Mouse (Mus musculus) forebrain, embryonic 11.5 days (tissue): ENCODE measurements around the gene Ppp2r1b. TPM values are rescaled to one million over a fixed set of nuclear protein-coding genes. Genes with fewer than 3 reads are reported as not detected.

Experiments
- ATAC-seq: fragments of 200-750 bp; cut with Nextera tagmentation; replicated peaks from 2 replicates; pipeline ENCODE4 v1.8.0; 2017; ENCODE audit warnings: moderate TSS enrichment; ENCODE audit not compliant: low FRiP score
- DNase-seq: peaks from one replicate; pipeline ENCODE4 v3.0.0-alpha.2; 2017; ENCODE audit warnings: low spot score
- H3K27ac ChIP-seq: fragments of 300-500 bp; sonication (generic); 2 replicates; pipeline ENCODE4 v1.5.1; 2014; ENCODE audit warnings: low read depth, low read length
- H3K27me3 ChIP-seq: fragments of 300-500 bp; sonication (generic); 2 replicates; pipeline ENCODE4 v1.6.1; 2014; ENCODE audit warnings: mild to moderate bottlenecking, low read length, mixed read lengths; ENCODE audit not compliant: control insufficient read depth, insufficient read depth
- H3K36me3 ChIP-seq: fragments of 300-500 bp; sonication (generic); 2 replicates; pipeline ENCODE4 v1.6.1; 2014; ENCODE audit warnings: mild to moderate bottlenecking, low read length, moderate library complexity, mixed read lengths; ENCODE audit not compliant: control insufficient read depth, insufficient read depth
- H3K4me1 ChIP-seq: fragments of 300-500 bp; sonication (generic); replicated peaks from 2 replicates; pipeline ENCODE4 v1.6.1; 2014; ENCODE audit warnings: low read length, mixed read lengths; ENCODE audit not compliant: control insufficient read depth, insufficient read depth
- H3K4me2 ChIP-seq: fragments of 300-500 bp; sonication (generic); 2 replicates; pipeline ENCODE4 v1.6.1; 2014; ENCODE audit warnings: low read depth, mild to moderate bottlenecking, low read length, moderate library complexity, mixed read lengths; ENCODE audit not compliant: severe bottlenecking
- H3K4me3 ChIP-seq: fragments of 300-500 bp; sonication (generic); 2 replicates; pipeline ENCODE4 v1.5.1; 2014; ENCODE audit warnings: low read depth, low read length
- H3K9ac ChIP-seq: fragments of 300-500 bp; sonication (generic); 2 replicates; pipeline ENCODE4 v1.6.1; 2014; ENCODE audit warnings: low read length
- H3K9me3 ChIP-seq: fragments of 300-500 bp; sonication (generic); 2 replicates; pipeline ENCODE4 v1.6.1; 2016; ENCODE audit warnings: low read length, mixed read lengths; ENCODE audit not compliant: control insufficient read depth
- WGBS: fragments of 180-500 bp; shearing (Covaris S2); extraction: QIAGEN DNeasy Blood & Tissue Kit; methylation state at CpG from one replicate; pipeline ENCODE4 v1.1.7; 2014; 5-methylcytosine and 5-hydroxymethylcytosine counted together
- polyA plus RNA-seq: library from polyadenylated mRNA; unstranded; fragments of >200 nt; fragmentation: Nextera tagmentation; extraction: Ambion mirVana; gene quantifications from 2 replicates; pipeline ENCODE4 v1.2.1, GENCODE M21; 2014

Ppp2r1b gene
- polyA plus RNA-seq, 1 experiment from 2014 or later = 132 TPM

DNA sequence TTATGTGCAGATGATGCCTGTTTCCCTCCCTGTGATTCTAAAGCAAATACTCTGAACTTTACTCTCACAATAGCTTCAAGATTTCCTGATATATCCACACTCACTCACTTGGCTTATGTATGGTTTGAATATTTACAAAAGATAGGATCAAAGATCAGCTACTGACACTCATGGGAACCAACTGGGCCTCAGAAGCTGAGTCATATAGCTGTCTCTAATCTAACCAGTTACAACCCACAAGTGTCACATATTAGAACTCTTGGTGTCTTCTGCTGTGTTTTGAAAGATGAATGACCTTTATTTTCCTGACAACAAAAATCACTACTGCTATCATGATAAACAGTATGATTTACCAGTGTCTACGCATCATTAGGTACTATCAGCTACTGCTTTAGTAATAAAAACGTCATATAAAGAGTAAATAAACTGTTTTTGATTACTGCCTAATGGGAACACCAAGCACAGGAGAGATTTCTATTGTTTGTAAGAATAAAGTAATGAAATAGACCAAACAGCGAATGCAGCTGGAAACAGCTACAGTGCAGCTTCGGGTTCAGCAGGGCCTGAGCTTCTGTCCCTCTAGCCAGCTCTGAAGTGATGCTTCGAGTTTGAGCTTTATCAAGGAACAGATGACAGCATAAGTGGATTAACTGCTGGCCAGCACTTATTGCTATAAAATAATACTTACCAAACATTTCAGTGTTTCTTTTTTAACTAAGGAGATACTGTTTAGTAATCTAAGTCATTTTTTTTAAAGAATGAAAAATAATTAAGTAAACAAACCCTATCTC, 77.5 kb downstream of the Ppp2r1b start:
- Histone ChIP-seq H3K4me3 (no peak overlapping the region), H3K36me3 (no peaks in the 10 kb centered on the region), H3K9ac (no peak overlapping the region), H3K9me3 (no peaks in the 10 kb centered on the region), H3K27ac (no peak overlapping the region), H3K4me1 (no peaks in the 10 kb centered on the region), H3K27me3 (no peaks in the 10 kb centered on the region), H3K4me2 (no peak overlapping the region)
- ATAC-seq = no peak
- 87% methylated on average over 5 of the region's 5 CpGs for WGBS
- no peak for DNase-seq

DNA sequence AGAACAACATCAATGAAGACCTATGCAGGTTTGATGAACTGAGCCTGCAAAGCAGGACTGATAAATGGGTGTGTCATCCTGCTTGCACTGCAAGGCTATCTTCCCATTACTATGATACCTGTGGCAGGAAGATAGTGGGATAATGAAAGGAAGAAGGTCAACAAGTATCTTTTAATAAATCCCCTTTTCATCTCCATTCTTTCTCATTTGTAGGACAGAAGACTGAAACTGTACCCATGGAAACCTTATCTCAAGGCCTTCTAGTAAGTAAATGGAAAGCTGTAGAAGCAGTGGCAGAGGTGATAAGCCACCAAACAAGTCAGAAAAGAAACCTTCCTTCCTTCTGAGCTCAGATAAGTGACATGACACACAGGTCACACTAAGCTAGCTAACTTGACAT, 79.4 kb downstream of the Ppp2r1b start:
- no peak overlapping the region for H3K4me3 ChIP-seq
- ATAC-seq = no peak

DNA sequence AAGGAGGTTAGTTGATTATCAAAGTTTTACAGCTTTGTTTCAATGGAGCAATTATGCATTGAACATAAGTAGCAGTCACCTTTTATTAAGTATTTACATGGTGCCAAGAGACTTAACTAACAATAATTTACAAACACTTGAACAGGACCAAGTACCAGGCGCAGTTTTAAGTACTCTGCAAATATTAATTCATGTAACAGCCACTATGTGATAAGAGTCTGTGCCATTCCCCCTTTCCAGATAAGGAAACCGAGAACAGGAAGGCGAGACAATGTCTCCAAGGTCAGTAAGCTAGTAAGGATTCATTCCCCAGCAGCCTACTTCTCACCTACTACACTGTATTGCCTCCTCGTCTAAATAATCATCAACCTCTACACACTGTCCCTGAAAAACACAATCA, 80.7 kb downstream of the Ppp2r1b start:
- ATAC-seq = no peak
- no peak overlapping the region for H3K4me3 ChIP-seq
- no peaks in the 10 kb centered on the region for H3K36me3 ChIP-seq
- no peak for DNase-seq
- H3K9ac ChIP-seq = no peak overlapping the region
- no peak overlapping the region for H3K4me2 ChIP-seq
- 91% methylated on average over 4 of the region's 4 CpGs for WGBS
- no peaks in the 10 kb centered on the region for H3K27me3 ChIP-seq
- H3K4me1 ChIP-seq = no peaks in the 10 kb centered on the region
- H3K27ac ChIP-seq = no peak overlapping the region
- H3K9me3 ChIP-seq = no peaks in the 10 kb centered on the region

More for the DNA sequence above, 79.4 kb downstream of the Ppp2r1b start:
- Histone ChIP-seq H3K9me3 (no peaks in the 10 kb centered on the region), H3K27me3 (no peaks in the 10 kb centered on the region), H3K9ac (no peak overlapping the region), H3K4me1 (no peaks in the 10 kb centered on the region), H3K4me2 (no peak overlapping the region), H3K36me3 (no peaks in the 10 kb centered on the region), H3K27ac (no peak overlapping the region)
- no peak for DNase-seq

DNA sequence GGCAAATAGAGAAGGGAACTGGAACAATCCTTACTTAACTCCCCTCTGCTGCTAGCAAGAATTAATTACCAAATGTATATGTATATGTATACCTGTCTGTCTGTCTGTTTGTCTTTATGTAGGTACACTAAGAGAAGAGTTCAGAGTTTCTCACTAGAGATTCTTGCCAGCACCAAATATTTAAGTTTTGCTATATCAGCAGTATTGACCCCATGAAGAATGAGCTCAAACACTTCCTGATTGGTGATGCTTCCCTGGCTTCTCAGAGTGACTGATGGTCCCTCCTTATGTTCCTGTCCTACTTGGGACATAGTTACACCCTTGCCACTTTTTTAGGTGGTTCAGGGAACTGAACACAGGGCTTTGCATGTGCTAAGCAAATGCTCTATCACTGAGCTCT, 84.9 kb downstream of the Ppp2r1b start:
- no peak overlapping the region for H3K9ac ChIP-seq
- no peaks in the 10 kb centered on the region for H3K9me3 ChIP-seq
- H3K4me3 ChIP-seq = no peak overlapping the region
- no peak overlapping the region for H3K4me2 ChIP-seq
- H3K27ac ChIP-seq = no peak overlapping the region
- ATAC-seq = no peak
- DNase-seq = no peak
- no peaks in the 10 kb centered on the region for H3K27me3 ChIP-seq
- H3K4me1 ChIP-seq = no peaks in the 10 kb centered on the region
- H3K36me3 ChIP-seq = no peaks in the 10 kb centered on the region; the same call in 1 of the 2 replicates

DNA sequence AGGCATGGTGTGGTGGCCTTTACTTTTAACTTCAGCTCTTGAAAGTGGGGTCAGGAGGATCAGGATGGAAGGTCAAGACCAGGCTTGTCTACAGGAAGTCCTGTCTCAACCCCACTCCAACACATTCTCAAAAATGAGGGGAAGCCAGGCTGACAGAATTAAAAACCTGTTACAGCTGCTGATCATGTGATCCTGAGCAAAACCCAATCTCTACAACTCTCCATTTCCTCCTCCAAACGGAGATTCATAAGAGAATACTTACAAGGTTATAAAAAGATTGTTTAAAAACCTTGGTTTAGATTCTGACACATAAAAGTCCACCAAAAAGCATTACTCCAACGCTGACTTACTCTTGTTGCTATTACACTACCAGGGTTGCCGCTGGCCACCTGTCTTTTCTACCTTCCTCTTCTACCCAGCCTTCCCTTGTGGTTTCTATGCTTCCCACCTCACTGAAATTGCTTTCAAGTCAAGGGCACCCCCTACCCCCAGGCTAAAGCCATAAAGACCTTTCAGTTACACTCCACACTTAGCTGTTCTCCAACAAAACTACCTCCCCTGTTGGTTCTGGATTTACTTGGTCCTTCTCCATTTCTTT, 96.8 kb downstream of the Ppp2r1b start:
- no peak overlapping the region for H3K9ac ChIP-seq
- H3K4me1 ChIP-seq = no peaks in the 10 kb centered on the region
- no peak overlapping the region for H3K4me3 ChIP-seq
- WGBS = 91% methylated on average over 3 of the region's 3 CpGs
- no peaks in the 10 kb centered on the region for H3K27me3 ChIP-seq
- no peak for ATAC-seq
- no peak overlapping the region for H3K4me2 ChIP-seq
- no peak for DNase-seq
- no peaks in the 10 kb centered on the region for H3K9me3 ChIP-seq
- no peaks in the 10 kb centered on the region for H3K36me3 ChIP-seq
- H3K27ac ChIP-seq = no peak overlapping the region

DNA sequence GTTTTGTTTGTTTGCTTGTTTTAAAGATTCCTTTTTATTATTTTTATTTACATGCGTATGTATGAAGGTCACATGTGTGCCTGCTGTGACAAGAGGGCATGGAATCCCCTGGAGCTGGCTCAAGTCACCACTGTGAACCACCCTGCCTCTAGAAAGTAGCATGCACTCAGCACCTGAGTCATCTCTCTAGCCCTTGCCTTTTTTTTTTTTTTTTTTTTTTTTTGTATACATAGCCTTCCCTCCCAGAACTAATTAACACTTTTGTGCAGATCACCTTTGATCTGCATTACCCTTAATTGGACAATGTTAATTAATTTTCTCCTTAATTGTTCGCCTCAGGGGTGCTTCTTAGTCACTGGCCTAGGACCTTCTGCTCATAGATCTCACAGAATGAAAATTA, 97.6 kb downstream of the Ppp2r1b start:
- Histone ChIP-seq H3K9me3 (no peaks in the 10 kb centered on the region), H3K27ac (no peak overlapping the region), H3K9ac (no peak overlapping the region), H3K4me1 (no peaks in the 10 kb centered on the region), H3K27me3 (no peaks in the 10 kb centered on the region), H3K36me3 (no peaks in the 10 kb centered on the region), H3K4me2 (no peak overlapping the region), H3K4me3 (no peak overlapping the region)
- ATAC-seq (0 out of 2 replicates have a peak, but pooled peaks have one; percentile 30), DNase-seq (no peak)
- WGBS = 76% methylated on average over 2 of the region's 2 CpGs

Other genes with a start within 250 kb of the Ppp2r1b start
- 257 and 262 TPM in 2 replicates for gene Sdhd, start 241.5 kb upstream of the Ppp2r1b start, polyA plus RNA-seq
- gene Timm8b, start 241.4 kb upstream of the Ppp2r1b start, polyA plus RNA-seq = 318 and 323 TPM in 2 replicates
- 7.2 and 8.6 TPM in 2 replicates for gene Pih1d2, start 228.0 kb upstream of the Ppp2r1b start, polyA plus RNA-seq
- 23.3 and 24.3 TPM in 2 replicates for gene Nkapd1, start 227.8 kb upstream of the Ppp2r1b start, polyA plus RNA-seq
- gene Dlat, start 185.5 kb upstream of the Ppp2r1b start, polyA plus RNA-seq = 53.2 and 57.7 TPM in 2 replicates
- gene Dixdc1, start 105.8 kb upstream of the Ppp2r1b start, polyA plus RNA-seq = 18.1 and 19.5 TPM in 2 replicates
- gene 2310030G06Rik, start 98.8 kb upstream of the Ppp2r1b start, polyA plus RNA-seq = 0.79 and 2.3 TPM in 2 replicates
- gene Cryab, start 94.0 kb upstream of the Ppp2r1b start, polyA plus RNA-seq = 5.5 and 6.0 TPM in 2 replicates
- 0.73 TPM in 1 of 2 replicates, not detected in the other for gene Hspb2, start 92.9 kb upstream of the Ppp2r1b start, polyA plus RNA-seq
- gene Fdxacb1, start 77.1 kb upstream of the Ppp2r1b start, polyA plus RNA-seq = 12.6 and 14.0 TPM in 2 replicates
- gene Alg9, start 70.3 kb upstream of the Ppp2r1b start, polyA plus RNA-seq = 33.4 and 40.3 TPM in 2 replicates
- gene 1110032A03Rik, start 69.8 kb upstream of the Ppp2r1b start, polyA plus RNA-seq = 28.7 and 31.2 TPM in 2 replicates
- 17.1 and 18.4 TPM in 2 replicates for gene Sik2, start 163.8 kb downstream of the Ppp2r1b start, polyA plus RNA-seq
- gene Btg4, start 215.6 kb downstream of the Ppp2r1b start, polyA plus RNA-seq = not detected in 2 replicates
- gene Layn, start 231.8 kb downstream of the Ppp2r1b start, polyA plus RNA-seq = 1.3 and 1.7 TPM in 2 replicates